Mouse (Mus musculus) CH12F3 (cell line): ENCODE results near the gene Flnb.

ENCODE experiments used
- in situ Hi-C: fragments of 300-500 bp; cut with MboI; formaldehyde crosslinking; loops from 2 replicates; pipeline ENCODE4 v1.14.3; 2020; ENCODE audit warnings: low sequenced_read_pairs

The Flnb gene

GRCm38 (mm10) chr14:7817770-7818462 lies at the start of gene Flnb:
Gene Flnb (plus strand): TSS chr14:7817957.
- in situ Hi-C loops: loop anchor here (10.0 kb wide), 1 partner anchor 107 kb away; no protein-coding TSS in a partner anchor

- in situ Hi-C loops: no loop called here
Measured at GRCm38 (mm10) chr14:7773714-7774389, 43.9 kb upstream of the Flnb start.

GRCm38 (mm10) chr14:7786073-7786472 lies 31.7 kb upstream of the Flnb start:
- in situ Hi-C loops: no loop called here

GRCm38 (mm10) chr14:7789266-7790030 lies 28.3 kb upstream of the Flnb start:
- in situ Hi-C loops: no loop called here

- in situ Hi-C loops: no loop called here
Measured at GRCm38 (mm10) chr14:7791061-7791531, 26.7 kb upstream of the Flnb start.

GRCm38 (mm10) chr14:7791532-7792159 lies 26.1 kb upstream of the Flnb start, which contains the start of gene Gm26661:
Gene Gm26661 (plus strand): TSS chr14:7791587.
- in situ Hi-C loops: no loop called here

- in situ Hi-C loops: no loop called here
Measured at GRCm38 (mm10) chr14:7795961-7796360, 21.8 kb upstream of the Flnb start.

- in situ Hi-C loops: no loop called here
Measured at GRCm38 (mm10) chr14:7800611-7801010, 17.1 kb upstream of the Flnb start.

GRCm38 (mm10) chr14:7801831-7802230 lies 15.9 kb upstream of the Flnb start:
- in situ Hi-C loops: no loop called here

GRCm38 (mm10) chr14:7803874-7804557 lies 13.7 kb upstream of the Flnb start:
- in situ Hi-C loops: no loop called here

GRCm38 (mm10) chr14:7804558-7804905 lies 13.2 kb upstream of the Flnb start:
- in situ Hi-C loops: no loop called here

GRCm38 (mm10) chr14:7807711-7808110 lies 10.0 kb upstream of the Flnb start:
- in situ Hi-C loops: no loop called here

- in situ Hi-C loops: no loop called here
Measured at GRCm38 (mm10) chr14:7808501-7808981, 9.2 kb upstream of the Flnb start.

GRCm38 (mm10) chr14:7809043-7809955 lies 8.5 kb upstream of the Flnb start:
- in situ Hi-C loops: no loop called here

- in situ Hi-C loops: loop anchor here (10.0 kb wide), 1 partner anchor 106 kb away; no protein-coding TSS in a partner anchor
Measured at GRCm38 (mm10) chr14:7818463-7819121, 835 bp downstream of the Flnb start.

- in situ Hi-C loops: loop anchor here (10.0 kb wide), 1 partner anchor 105 kb away; no protein-coding TSS in a partner anchor
Measured at GRCm38 (mm10) chr14:7819446-7819845, 1.7 kb downstream of the Flnb start.

GRCm38 (mm10) chr14:7821341-7821740 lies 3.6 kb downstream of the Flnb start:
- in situ Hi-C loops: no loop called here

GRCm38 (mm10) chr14:7822693-7823092 lies 4.9 kb downstream of the Flnb start:
- in situ Hi-C loops: no loop called here
